Mouse (Mus musculus): ENCODE data around the gene D630045J12Rik. TPM values are rescaled to one million over a fixed set of nuclear protein-coding genes. Genes with fewer than 3 reads are reported as not detected.
A peak's percentile ranks its signal among the peaks of the same experiment; 100 is the strongest.

The D630045J12Rik gene
- polyA plus RNA-seq, 1 experiment = 0.26 TPM

- no peak for DNase-seq (ENCODE audit: low read depth, low spot score)
- 88% methylated on average over 1 of the region's 1 CpGs for WGBS
Observed at GRCm38 (mm10) chr6:38198727-38199126, 55.1 kb downstream of the D630045J12Rik start.

DNA sequence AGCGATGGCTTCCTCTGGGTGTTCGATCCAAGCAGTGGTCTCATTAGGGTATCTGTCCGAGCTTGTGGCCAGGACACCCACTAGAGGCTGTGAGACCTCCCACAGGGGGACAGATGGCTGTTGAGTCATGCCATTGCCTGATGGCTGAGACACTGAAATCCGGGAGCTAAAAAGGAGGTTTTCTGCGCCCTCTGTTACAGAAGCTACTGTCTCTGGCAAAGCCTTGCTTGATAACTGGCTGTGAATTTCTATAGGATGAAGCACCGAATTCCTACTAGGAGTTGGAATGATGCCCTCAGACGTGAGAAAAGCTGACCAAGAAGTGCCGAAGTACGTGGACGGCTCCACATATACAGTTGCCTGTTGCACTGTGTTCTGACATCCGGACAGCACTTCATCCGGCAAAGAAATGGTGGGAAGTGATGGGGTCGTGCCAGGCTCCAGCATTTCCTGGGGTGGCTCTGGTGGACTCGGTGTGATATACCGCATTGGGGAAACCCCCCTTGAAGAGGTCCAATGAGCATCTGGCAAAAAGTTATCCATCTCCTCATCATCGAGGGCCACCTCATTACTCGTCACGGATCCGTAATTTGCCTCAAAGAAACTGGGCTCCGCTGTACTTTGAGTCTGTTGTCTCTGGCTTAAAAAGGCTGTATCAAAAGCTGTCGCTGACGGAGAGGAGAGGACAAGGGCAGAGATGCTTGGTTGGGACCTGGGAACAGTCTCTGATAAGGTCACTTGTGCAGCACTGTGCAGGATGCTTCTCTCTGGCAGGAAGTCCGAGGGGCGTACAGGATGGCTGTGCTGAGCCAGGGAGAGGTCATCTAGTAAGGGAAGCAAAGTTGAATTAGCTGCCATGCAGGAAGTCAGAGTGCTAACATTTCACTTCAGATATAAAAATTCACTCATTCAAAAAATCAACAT is 57.3 kb downstream of the D630045J12Rik start:
- DNase-seq (ENCODE audit: low read depth, low spot score) = no peak

DNA sequence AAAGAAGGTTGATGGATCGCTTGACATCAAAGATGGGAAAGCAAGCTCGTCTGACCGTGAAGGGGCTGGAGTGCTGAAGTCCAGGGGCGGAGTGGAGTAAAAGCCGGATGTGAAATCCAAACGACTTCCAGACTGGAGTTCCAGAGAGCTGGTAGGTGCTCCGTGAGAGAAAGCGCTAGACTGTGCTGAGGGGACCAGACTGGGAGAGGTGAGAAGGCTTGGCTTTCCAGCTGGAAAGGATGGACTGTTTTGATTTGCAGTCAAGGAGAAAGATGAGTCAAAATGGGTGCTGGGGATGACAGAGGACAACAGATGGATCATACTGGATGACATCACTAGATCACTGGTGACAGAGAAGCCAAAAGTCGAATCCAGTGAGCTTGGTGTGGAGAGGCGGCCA is 58.5 kb downstream of the D630045J12Rik start:
- DNase-seq (ENCODE audit: low read depth, low spot score) = no peak

More for the DNA sequence above, 57.3 kb downstream of the D630045J12Rik start:
- WGBS = 93% methylated on average over 24 of the region's 24 CpGs

GRCm38 (mm10) chr6:38194046-38194445 is 59.8 kb downstream of the D630045J12Rik start:
- no peak for DNase-seq (ENCODE audit: low read depth, low spot score)
- 84% methylated on average over 7 of the region's 7 CpGs for WGBS

More for the DNA sequence above, 58.5 kb downstream of the D630045J12Rik start:
- 78% methylated on average over 10 of the region's 10 CpGs for WGBS

GRCm38 (mm10) chr6:38192952-38193351 is 60.9 kb downstream of the D630045J12Rik start:
- WGBS = 94% methylated on average over 7 of the region's 7 CpGs

DNA sequence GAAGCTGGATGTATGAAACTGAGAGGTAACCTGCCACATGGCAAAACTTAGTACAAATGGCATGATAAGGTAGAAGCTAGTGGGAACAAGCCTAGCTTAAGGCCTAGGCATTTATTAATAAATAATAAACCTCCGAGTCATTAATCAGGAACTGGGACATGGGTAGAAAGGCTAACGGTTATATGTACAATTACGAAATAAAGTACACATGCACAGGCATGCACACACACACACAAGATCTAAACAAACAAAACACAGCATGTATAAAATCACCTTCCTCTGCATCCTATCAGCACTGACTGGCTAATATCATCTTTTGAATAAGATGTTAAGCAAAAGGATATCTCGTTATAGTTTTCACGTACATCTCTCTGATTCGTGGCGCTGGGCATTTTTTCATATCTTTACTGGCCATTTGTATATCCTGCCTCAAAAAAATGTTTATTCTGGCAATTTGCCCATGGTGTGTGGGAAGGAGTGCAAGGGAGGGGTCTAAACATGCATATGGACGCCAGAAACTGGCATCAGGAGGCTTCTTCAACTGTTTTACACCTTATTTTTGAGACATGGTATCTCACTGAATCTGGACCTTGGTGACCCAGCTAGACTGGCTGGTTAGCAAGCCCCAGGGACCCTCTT is 67.4 kb downstream of the D630045J12Rik start:
- 71% methylated on average over 8 of the region's 8 CpGs for WGBS
- DNase-seq (ENCODE audit: low read depth, low spot score) = no peak

More at GRCm38 (mm10) chr6:38192952-38193351, 60.9 kb downstream of the D630045J12Rik start:
- no peak for DNase-seq (ENCODE audit: low read depth, low spot score)

DNA sequence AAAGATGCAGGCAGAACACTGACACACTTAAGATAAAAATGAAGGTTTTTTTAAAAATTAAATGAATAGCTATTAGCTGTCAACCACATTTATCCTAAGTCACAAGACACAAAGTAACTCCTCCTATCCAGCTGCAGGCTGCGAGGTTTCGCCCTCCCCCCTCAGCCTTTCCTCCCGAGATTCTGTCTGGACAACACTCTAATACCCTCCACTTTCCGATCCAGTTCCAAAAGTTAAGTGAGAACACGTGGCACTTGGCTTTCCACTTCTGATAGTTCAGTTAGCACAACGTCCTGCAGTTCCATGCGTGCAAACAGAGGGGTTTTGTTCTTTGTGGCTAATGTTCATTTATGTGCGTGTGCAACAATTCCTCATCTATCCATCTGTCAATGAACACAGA is 69.0 kb downstream of the D630045J12Rik start:
- WGBS = 85% methylated on average over 8 of the region's 8 CpGs
- no peak for DNase-seq (ENCODE audit: low read depth, low spot score)

DNA sequence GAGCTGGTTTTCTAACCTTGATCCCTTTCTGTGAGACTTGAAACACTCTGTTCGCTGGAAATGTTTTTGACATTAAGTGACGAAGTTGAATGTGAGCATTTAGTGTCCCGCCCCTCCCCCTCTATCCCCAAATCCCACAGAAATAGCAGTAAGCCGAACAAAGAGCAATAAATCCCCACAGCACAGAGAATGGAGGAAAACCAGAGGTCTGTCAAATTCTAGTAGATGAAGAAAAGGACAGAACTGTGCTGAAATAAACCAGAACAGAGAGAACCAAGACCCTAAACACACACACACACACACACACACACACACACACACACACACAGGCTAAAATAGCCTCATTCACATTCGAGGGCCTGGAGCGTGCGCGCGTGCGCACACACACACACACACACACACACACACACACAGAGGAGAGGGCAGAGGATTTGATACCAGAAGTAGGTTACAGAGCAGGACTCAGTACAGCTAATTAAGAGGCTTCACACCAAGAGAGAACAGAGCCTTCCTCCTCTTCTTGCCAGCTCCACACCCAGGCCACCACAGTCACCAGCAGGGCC is 72.0 kb downstream of the D630045J12Rik start:
- no peak for DNase-seq (ENCODE audit: low read depth, low spot score)
- WGBS = 75% methylated on average over 10 of the region's 10 CpGs

DNA sequence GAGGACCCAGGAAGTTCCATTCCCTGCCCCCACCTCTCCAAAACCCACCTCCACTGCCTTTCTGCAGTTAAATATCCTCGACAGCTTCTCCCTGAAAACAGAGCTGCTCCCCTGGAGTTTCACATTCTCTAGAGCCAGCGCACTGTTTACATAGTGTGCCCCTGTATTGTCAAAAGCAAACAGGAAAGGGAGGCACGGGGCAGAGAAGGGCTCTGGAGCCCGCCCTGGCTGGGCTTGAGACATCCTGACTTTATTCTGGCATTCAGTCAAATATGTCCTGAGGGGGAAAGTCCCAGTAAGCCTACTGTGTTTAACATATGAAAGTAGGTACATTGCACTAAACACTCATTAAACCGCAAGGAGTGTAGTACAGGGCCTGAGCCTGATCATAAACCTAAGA is 73.1 kb downstream of the D630045J12Rik start:
- DNase-seq (ENCODE audit: low read depth, low spot score) = no peak
- 42% methylated on average over 5 of the region's 5 CpGs for WGBS

- DNase-seq (ENCODE audit: low read depth, low spot score) = no peak
- WGBS = 87% methylated on average over 6 of the region's 6 CpGs
Observed at GRCm38 (mm10) chr6:38165385-38165784, 88.4 kb downstream of the D630045J12Rik start.

DNA sequence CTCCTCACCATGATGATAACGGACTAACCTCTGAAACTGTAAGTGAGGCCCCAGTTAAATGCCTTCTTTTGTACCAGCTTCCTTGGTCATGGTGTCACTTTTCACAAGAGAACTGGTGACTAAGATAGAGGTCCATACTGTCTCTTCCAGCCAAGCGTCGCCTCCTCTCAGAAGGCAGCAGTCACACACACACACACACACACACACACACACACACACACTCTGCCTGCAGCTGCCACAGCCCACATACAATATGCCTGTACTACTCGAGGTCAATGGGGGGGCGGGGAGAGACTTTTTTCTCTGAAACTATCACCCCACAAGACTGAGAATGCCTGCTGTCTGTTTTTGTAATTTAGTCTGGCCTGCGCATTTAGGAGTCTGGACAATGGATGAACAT is 89.1 kb downstream of the D630045J12Rik start:
- no peak for DNase-seq (ENCODE audit: low read depth, low spot score)
- WGBS = 86% methylated on average over 6 of the region's 6 CpGs

- DNase-seq (ENCODE audit: low read depth, low spot score) = no peak
- WGBS = 47% methylated on average over 14 of the region's 14 CpGs
Observed at GRCm38 (mm10) chr6:38162825-38163504, 90.8 kb downstream of the D630045J12Rik start.

- 75% methylated on average over 2 of the region's 2 CpGs for WGBS
- no peak for DNase-seq (ENCODE audit: low read depth, low spot score)
Observed at GRCm38 (mm10) chr6:38160556-38160955, 93.3 kb downstream of the D630045J12Rik start.

DNA sequence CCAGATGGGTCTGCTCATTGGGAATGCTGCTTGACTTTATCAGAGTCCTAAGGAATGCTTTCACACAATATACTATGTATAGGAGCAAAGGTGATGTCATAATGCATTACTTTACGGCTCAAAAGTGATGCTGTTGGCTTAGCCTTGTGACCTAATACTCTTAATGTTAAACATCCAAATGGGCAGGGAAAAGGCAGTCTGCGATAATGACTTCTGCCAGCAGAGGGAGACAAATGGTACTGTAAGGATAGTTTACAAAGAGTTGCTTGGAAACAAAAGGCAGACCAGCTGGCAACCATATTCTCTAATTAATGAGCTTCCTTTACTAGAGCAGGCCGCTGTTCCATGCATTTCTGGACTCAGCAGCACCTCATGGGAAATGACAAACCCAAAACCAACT is 93.7 kb downstream of the D630045J12Rik start:
- 4% methylated on average over 3 of the region's 3 CpGs for WGBS
- peak; percentile 57 for DNase-seq (ENCODE audit: low read depth, low spot score)

GRCm38 (mm10) chr6:38159576-38159975 is 94.2 kb downstream of the D630045J12Rik start:
- DNase-seq (ENCODE audit: low read depth, low spot score) = no peak
- WGBS = 90% methylated on average over 4 of the region's 4 CpGs

DNA sequence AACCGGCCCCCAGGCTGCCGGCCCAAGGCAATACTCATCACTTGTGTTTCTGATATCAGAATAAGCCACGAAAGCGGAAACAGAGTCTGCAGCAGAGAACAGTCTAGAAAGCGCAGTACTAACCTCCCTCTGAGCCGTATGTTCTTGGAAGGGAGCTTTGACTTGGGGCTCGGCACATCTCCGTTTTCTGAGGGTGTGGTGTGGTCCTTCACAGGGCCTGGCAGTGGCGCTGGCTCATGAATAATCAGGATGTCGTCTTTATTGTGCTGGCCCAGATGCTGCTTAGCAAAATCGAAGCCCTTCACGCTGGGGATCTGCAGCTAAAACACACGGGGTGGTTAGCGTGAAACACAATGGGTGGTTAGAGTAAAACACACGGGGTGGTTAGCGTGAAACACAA is 95.9 kb downstream of the D630045J12Rik start:
- DNase-seq (ENCODE audit: low read depth, low spot score) = no peak
- WGBS = 86% methylated on average over 16 of the region's 16 CpGs

GRCm38 (mm10) chr6:38156204-38156603 is 97.6 kb downstream of the D630045J12Rik start:
- DNase-seq (ENCODE audit: low read depth, low spot score) = no peak
- WGBS = 87% methylated on average over 5 of the region's 5 CpGs

GRCm38 (mm10) chr6:38152305-38152704 is 101.5 kb downstream of the D630045J12Rik start:
- no peak for DNase-seq (ENCODE audit: low read depth, low spot score)
- WGBS = 77% methylated on average over 11 of the region's 11 CpGs

DNA sequence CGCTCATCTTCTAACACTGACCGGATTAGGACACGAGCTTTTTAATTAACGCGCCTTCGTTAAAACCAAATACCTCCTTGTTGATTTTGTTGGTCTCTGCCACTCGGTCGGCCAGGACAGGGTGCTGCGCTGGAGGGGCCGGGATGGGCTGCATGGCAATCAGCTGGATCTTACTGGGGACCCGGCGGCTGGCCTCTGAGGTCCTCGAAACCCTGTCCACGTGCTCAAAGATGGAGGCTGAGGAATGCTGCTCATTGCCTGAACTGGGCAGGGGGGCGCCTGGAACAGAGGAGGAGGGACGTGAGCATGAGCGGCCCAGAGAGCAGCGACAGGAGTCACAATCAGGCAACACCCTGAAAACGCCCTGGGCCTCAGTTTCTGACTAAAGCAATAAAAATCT is 104.3 kb downstream of the D630045J12Rik start:
- 95% methylated on average over 19 of the region's 19 CpGs for WGBS
- no peak for DNase-seq (ENCODE audit: low read depth, low spot score)

GRCm38 (mm10) chr6:38148626-38149025 is 105.2 kb downstream of the D630045J12Rik start:
- DNase-seq (ENCODE audit: low read depth, low spot score) = no peak
- 93% methylated on average over 10 of the region's 10 CpGs for WGBS

Data from large intestine, adult 2 months (tissue).